Mouse (Mus musculus) CH12.LX (cell line): ENCODE data around the gene Mettl7a1. TPM values are rescaled to one million over a fixed set of nuclear protein-coding genes. Genes with fewer than 3 reads are reported as not detected.
"Not testable (repeated sequence)": the region's sequence is repeated elsewhere in the genome, so short reads cannot be mapped to it uniquely, and the experiment has no call there.

Source experiments
- DNase-seq: peaks from one replicate; pipeline ENCODE4 v3.0.0-alpha.2; 2013; ENCODE audit errors: extremely low read depth
- H3K27ac ChIP-seq: 2 replicates; pipeline ENCODE4 v1.5.1; 2012; ENCODE audit warnings: low read depth, mild to moderate bottlenecking, control low read depth, moderate library complexity; ENCODE audit not compliant: insufficient read depth
- H3K27me3 ChIP-seq: replicated peaks from 2 replicates; pipeline ENCODE3; 2012; ENCODE audit warnings: inconsistent platforms
- H3K36me3 ChIP-seq, 2 experiments: replicated peaks in 1 of 2; 2 replicates each; pipeline versions ENCODE3 to v1.6.1; 2012; ENCODE audit warnings: inconsistent platforms in 1 of 2, low read length in 1 of 2, mild to moderate bottlenecking in 1 of 2, mixed read lengths in 1 of 2, moderate library complexity in 1 of 2; ENCODE audit not compliant: control insufficient read depth in 1 of 2, insufficient read depth in 1 of 2
- H3K4me1 ChIP-seq, 2 experiments: 2 replicates each; pipeline ENCODE4 v1.6.1; 2012; ENCODE audit warnings: inconsistent platforms in 1 of 2, moderate library complexity in 1 of 2; ENCODE audit not compliant: insufficient read depth in 2 of 2, control insufficient read depth in 1 of 2
- H3K4me2 ChIP-seq: 2 replicates; pipeline ENCODE4 v1.6.1; 2012; ENCODE audit warnings: low read depth, mild to moderate bottlenecking, control low read depth; ENCODE audit not compliant: poor library complexity, insufficient read depth, severe bottlenecking
- H3K4me3 ChIP-seq, 3 experiments: fragments of 150-350 bp in 1 of 3; sonication (generic) in 1 of 3; replicated peaks in 1 of 3; 2 replicates each; pipeline versions ENCODE3 to v1.5.1; 2011 to 2012; ENCODE audit warnings: low read depth in 2 of 3, low read length in 2 of 3, mild to moderate bottlenecking in 2 of 3, moderate library complexity in 2 of 3, control low read depth in 1 of 3, improper control_type of control experiment in 1 of 3, inconsistent platforms in 1 of 3, mixed read lengths in 1 of 3; ENCODE audit not compliant: poor library complexity in 1 of 3
- H3K79me2 ChIP-seq: replicated peaks from 2 replicates; pipeline ENCODE4 v1.6.1; 2012; ENCODE audit warnings: mild to moderate bottlenecking, moderate library complexity; ENCODE audit not compliant: control insufficient read depth, poor library complexity, insufficient read depth, severe bottlenecking; ENCODE audit errors: extremely low read depth
- H3K9ac ChIP-seq: 2 replicates; pipeline ENCODE4 v1.6.1; 2012; ENCODE audit warnings: low read depth, mild to moderate bottlenecking, control low read depth, moderate library complexity; ENCODE audit not compliant: insufficient read depth
- H3K9me3 ChIP-seq: replicated peaks from 2 replicates; pipeline ENCODE3; 2012; ENCODE audit warnings: low read length, inconsistent platforms, mixed read lengths
- BHLHE40 ChIP-seq: IDR thresholded peaks from 2 replicates; pipeline ENCODE4 v1.6.1; 2011; ENCODE audit warnings: mild to moderate bottlenecking, low read depth, low read length, improper control_type of control experiment
- CTCF ChIP-seq, 2 experiments: IDR thresholded peaks in 1 of 2; conservative IDR thresholded peaks in 1 of 2; 2 replicates each; pipeline ENCODE4 v1.5.1; 2011 to 2012; ENCODE audit warnings: low read depth in 2 of 2, low read length in 2 of 2, improper control_type of control experiment in 1 of 2, inconsistent platforms in 1 of 2, mild to moderate bottlenecking in 1 of 2, moderate library complexity in 1 of 2
- E2F4 ChIP-seq: IDR thresholded peaks from 2 replicates; pipeline ENCODE4 v1.6.1; 2011; ENCODE audit warnings: low read depth, low read length, improper control_type of control experiment; ENCODE audit not compliant: insufficient replicate concordance
- ELF1 ChIP-seq: IDR thresholded peaks from 2 replicates; pipeline ENCODE4 v1.6.1; 2014; ENCODE audit warnings: low read depth, mild to moderate bottlenecking, inconsistent platforms, low read length, improper control_type of control experiment
- EP300 ChIP-seq: IDR thresholded peaks from 2 replicates; pipeline ENCODE4 v1.6.1; 2011; ENCODE audit warnings: low read length, improper control_type of control experiment
- ETS1 ChIP-seq: conservative IDR thresholded peaks from 2 replicates; pipeline ENCODE4 v1.6.1; 2012; ENCODE audit warnings: low read depth, mild to moderate bottlenecking, inconsistent platforms, low read length, improper control_type of control experiment, moderate library complexity
- IRF4 ChIP-seq: IDR thresholded peaks from 2 replicates; pipeline ENCODE4 v1.6.1; 2014; ENCODE audit warnings: low read depth, mild to moderate bottlenecking, inconsistent platforms, low read length, improper control_type of control experiment
- KAT2A ChIP-seq: IDR thresholded peaks from 2 replicates; pipeline ENCODE4 v1.6.1; 2012; ENCODE audit warnings: low read length, improper control_type of control experiment, inconsistent platforms; ENCODE audit not compliant: insufficient replicate concordance
- MAFK ChIP-seq: IDR thresholded peaks from 2 replicates; pipeline ENCODE4 v1.6.1; 2011; ENCODE audit warnings: low read length, improper control_type of control experiment; ENCODE audit not compliant: insufficient replicate concordance
- MAX ChIP-seq: IDR thresholded peaks from 2 replicates; pipeline ENCODE4 v1.6.1; 2011; ENCODE audit warnings: low read length, improper control_type of control experiment
- MEF2A ChIP-seq: IDR thresholded peaks from 2 replicates; pipeline ENCODE4 v1.6.1; 2014; ENCODE audit warnings: low read depth, mild to moderate bottlenecking, inconsistent platforms, low read length, improper control_type of control experiment, borderline replicate concordance
- MXI1 ChIP-seq: IDR thresholded peaks from 2 replicates; pipeline ENCODE4 v1.6.1; 2011; ENCODE audit warnings: mild to moderate bottlenecking, low read depth, low read length, improper control_type of control experiment
- MYC ChIP-seq: IDR thresholded peaks from 2 replicates; pipeline ENCODE4 v1.6.1; 2011; ENCODE audit warnings: low read depth, mild to moderate bottlenecking, improper control_type of control experiment, low read length
- NRF1 ChIP-seq: IDR thresholded peaks from 2 replicates; pipeline ENCODE4 v1.6.1; 2014; ENCODE audit warnings: low read depth, mild to moderate bottlenecking, inconsistent platforms, low read length, improper control_type of control experiment, moderate library complexity
- POLR2AphosphoS2 ChIP-seq: IDR thresholded peaks from 2 replicates; pipeline ENCODE4 v1.6.1; 2011; ENCODE audit warnings: low read depth, low read length, improper control_type of control experiment
- RCOR1 ChIP-seq: conservative IDR thresholded peaks from 2 replicates; pipeline ENCODE4 v1.6.1; 2012; ENCODE audit warnings: low read depth, mild to moderate bottlenecking, inconsistent platforms, low read length, improper control_type of control experiment
- USF2 ChIP-seq: conservative IDR thresholded peaks from 2 replicates; pipeline ENCODE4 v1.6.1; 2011; ENCODE audit warnings: low read depth, low read length, improper control_type of control experiment
- ZMIZ1 ChIP-seq: IDR thresholded peaks from 2 replicates; pipeline ENCODE4 v1.6.1; 2012; ENCODE audit warnings: low read depth, mild to moderate bottlenecking, inconsistent platforms, low read length, improper control_type of control experiment
- dilution Hi-C: fragments of 300-500 bp; cut with MboI; formaldehyde crosslinking; loops from 2 replicates; pipeline ENCODE4 v1.14.3; 2020; ENCODE audit warnings: low sequenced_read_pairs; ENCODE audit not compliant: extremely low pct_unique_long_range_greater_than_20kb, extremely low pct_ligation_motif_present
- in situ Hi-C: fragments of 300-500 bp; cut with MboI; formaldehyde crosslinking; loops from 3 replicates; pipeline ENCODE4 v1.14.3; 2019; ENCODE audit warnings: low sequenced_read_pairs, low pct_ligation_motif_present, low pct_unique_long_range_greater_than_20kb, mixed read lengths
- polyA plus RNA-seq: library from polyadenylated mRNA; unstranded; fragments of >175 nt; gene quantifications from 2 replicates; pipeline ENCODE4 v1.2.1, GENCODE M21; 2012; ENCODE audit warnings: low read depth; ENCODE audit not compliant: insufficient read length
- total RNA-seq, 2 experiments: library from RNA; depleted of rRNA; stranded (reverse); fragments of 300-350 nt in 1 of 2; fragments of >200 nt in 1 of 2; gene quantifications; 2 replicates each; pipeline ENCODE4 v1.2.3; 2012 to 2014

Mettl7a1 gene
- total and polyA plus RNA-seq, 3 experiments, result 6.5 to 17.2 (median 14.2) TPM

GRCm38 (mm10) chr15:100271411-100271810 is 32.5 kb upstream of the Mettl7a1 start:
- H3K27ac ChIP-seq, result no peak overlapping the region
- H3K9me3 ChIP-seq, result peaks cover 5% of the 10 kb centered on the region
- no peaks in the 10 kb centered on the region for H3K4me1 ChIP-seq
- dilution Hi-C loops (no loop called here), in situ Hi-C loops (no loop called here)
- H3K4me2 ChIP-seq, result no peak overlapping the region
- H3K79me2 ChIP-seq, result no peaks in the 10 kb centered on the region
- no peaks in the 10 kb centered on the region for H3K36me3 ChIP-seq
- no peak overlapping the region for H3K4me3 ChIP-seq
- H3K27me3 ChIP-seq, result no peaks in the 10 kb centered on the region
- no peak for DNase-seq
- no peak overlapping the region for H3K9ac ChIP-seq
- no peak for TF ChIP-seq MYC
- no peak for TF ChIP-seq USF2
- TF ChIP-seq ETS1, result no peak
- TF ChIP-seq MAX, result no peak
- TF ChIP-seq MAFK, result no peak
- no peak for TF ChIP-seq EP300
- no peak for TF ChIP-seq ZMIZ1
- TF ChIP-seq RCOR1, result no peak
- no peak for TF ChIP-seq MEF2A
- no peak for TF ChIP-seq IRF4
- TF ChIP-seq ELF1, result no peak
- no peak for TF ChIP-seq KAT2A
- TF ChIP-seq E2F4, result no peak
- TF ChIP-seq CTCF (conservative IDR thresholded peaks at IDR 0.05 in 1 of 2, IDR thresholded peaks at IDR 0.05 in 1 of 2; ENCODE audit: low read depth in 2 of 2, low read length in 2 of 2), result no peak
- TF ChIP-seq MXI1, result no peak
- no peak for TF ChIP-seq NRF1
- TF ChIP-seq POLR2AphosphoS2, result no peak
- no peak for TF ChIP-seq BHLHE40

- not testable (repeated sequence) for H3K4me1 ChIP-seq
Observed at GRCm38 (mm10) chr15:100273791-100274308, 30.1 kb upstream of the Mettl7a1 start.

More at GRCm38 (mm10) chr15:100273791-100274308, 30.1 kb upstream of the Mettl7a1 start:
- H3K79me2 ChIP-seq, dilution Hi-C loops, H3K4me2 ChIP-seq, H3K9me3 ChIP-seq, H3K4me3 ChIP-seq, H3K27ac ChIP-seq, in situ Hi-C loops, H3K27me3 ChIP-seq, DNase-seq, H3K36me3 ChIP-seq, H3K9ac ChIP-seq: not testable (repeated sequence)
